Mouse (Mus musculus): ENCODE measurements at regions not wholly inside any gene's neighbourhood (a gene's known extent, or its start where the extent isn't known, plus 50 kb on each side); places are given as distances from the start of the nearest gene placed in this dataset.

- TF ChIP-seq POLR2A (IDR thresholded peaks at IDR 0.05; ENCODE audit: insufficient read depth, low read depth, low read length) (no peak), CTCF (IDR thresholded peaks at IDR 0.05) (no peak), EP300 (IDR thresholded peaks at IDR 0.05; ENCODE audit: insufficient read depth, low read depth, low read length) (no peak)
Observed at GRCm38 (mm10) chr15:97595284-97595796, 110.3 kb downstream of the Rpap3 start.

All from heart, adult 2 months (tissue).